Mouse (Mus musculus) kidney, embryonic 14.5 days (tissue): ENCODE measurements around the gene Esrrg. TPM values are rescaled to one million over a fixed set of nuclear protein-coding genes. Genes with fewer than 3 reads are reported as not detected.

ENCODE experiments used
- ATAC-seq: fragments of 200-750 bp; cut with Nextera tagmentation; 2 replicates; pipeline ENCODE4 v1.8.0; 2017; ENCODE audit warnings: moderate number of reproducible peaks, mild to moderate bottlenecking, moderate TSS enrichment, moderate library complexity; ENCODE audit not compliant: low FRiP score, low TSS enrichment
- H3K27ac ChIP-seq: fragments of 300-500 bp; sonication (generic); 2 replicates; pipeline ENCODE4 v1.5.1; 2014; ENCODE audit warnings: low read depth, mild to moderate bottlenecking, low read length, moderate library complexity, mixed read lengths
- H3K27me3 ChIP-seq: fragments of 300-500 bp; sonication (generic); 2 replicates; pipeline ENCODE4 v1.6.1; 2014; ENCODE audit warnings: mild to moderate bottlenecking, low read length; ENCODE audit not compliant: control insufficient read depth, insufficient read depth
- H3K36me3 ChIP-seq: fragments of 300-500 bp; sonication (generic); 2 replicates; pipeline ENCODE4 v1.6.1; 2014; ENCODE audit warnings: low read length, mixed read lengths; ENCODE audit not compliant: control insufficient read depth, insufficient read depth
- H3K4me1 ChIP-seq: fragments of 300-500 bp; sonication (generic); 2 replicates; pipeline ENCODE4 v1.6.1; 2014; ENCODE audit warnings: low read length, mixed read lengths; ENCODE audit not compliant: control insufficient read depth, insufficient read depth
- H3K4me2 ChIP-seq: fragments of 300-500 bp; sonication (generic); replicated peaks from 2 replicates; pipeline ENCODE4 v1.6.1; 2014; ENCODE audit warnings: low read depth, mild to moderate bottlenecking, low read length
- H3K4me3 ChIP-seq: fragments of 300-500 bp; sonication (generic); 2 replicates; pipeline ENCODE4 v1.5.1; 2014; ENCODE audit warnings: mild to moderate bottlenecking, low read length
- H3K9ac ChIP-seq: fragments of 300-500 bp; sonication (generic); 2 replicates; pipeline ENCODE4 v1.6.1; 2014; ENCODE audit warnings: low read depth, mild to moderate bottlenecking, low read length, moderate library complexity
- H3K9me3 ChIP-seq: fragments of 300-500 bp; sonication (generic); 2 replicates; pipeline ENCODE4 v1.6.1; 2016; ENCODE audit warnings: low read length; ENCODE audit not compliant: control insufficient read depth
- WGBS: fragments of 180-500 bp; shearing (Covaris S2); extraction: QIAGEN DNeasy Blood & Tissue Kit; methylation state at CpG from one replicate; pipeline ENCODE4 v1.1.7; 2014; 5-methylcytosine and 5-hydroxymethylcytosine counted together
- polyA plus RNA-seq: library from polyadenylated mRNA; unstranded; fragments of >200 nt; fragmentation: Nextera tagmentation; extraction: Ambion mirVana; gene quantifications from 2 replicates; pipeline ENCODE4 v1.2.1, GENCODE M21; 2014

The Esrrg gene
- polyA plus RNA-seq, 1 experiment from 2014 or later = 21.5 TPM

DNA sequence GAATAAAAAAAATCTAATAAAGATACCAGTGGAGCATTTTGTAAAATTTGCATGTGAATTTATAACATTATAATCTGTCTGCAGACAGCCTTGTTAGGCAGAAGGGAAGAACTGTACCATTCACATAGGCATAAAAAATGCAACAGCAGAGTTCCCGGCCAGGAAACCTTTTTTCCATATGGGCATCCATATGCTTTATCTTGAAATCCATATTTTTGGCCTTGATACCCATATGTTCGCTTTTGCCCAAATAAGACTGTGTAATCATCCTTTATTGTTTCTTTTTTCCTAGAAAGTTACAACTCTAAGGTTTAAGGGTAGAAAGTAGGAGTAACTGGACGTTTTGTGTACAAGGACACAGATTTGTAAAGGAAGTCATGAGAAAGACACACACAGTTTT is 226.0 kb downstream of the Esrrg start:
- Histone ChIP-seq H3K9me3 (no peaks in the 10 kb centered on the region), H3K9ac (no peak overlapping the region), H3K36me3 (no peaks in the 10 kb centered on the region), H3K27ac (no peak overlapping the region), H3K4me2 (no peak overlapping the region), H3K4me1 (no peaks in the 10 kb centered on the region), H3K4me3 (no peak overlapping the region), H3K27me3 (no peaks in the 10 kb centered on the region)
- no peak for ATAC-seq
- 94% methylated on average over 3 of the region's 3 CpGs for WGBS

DNA sequence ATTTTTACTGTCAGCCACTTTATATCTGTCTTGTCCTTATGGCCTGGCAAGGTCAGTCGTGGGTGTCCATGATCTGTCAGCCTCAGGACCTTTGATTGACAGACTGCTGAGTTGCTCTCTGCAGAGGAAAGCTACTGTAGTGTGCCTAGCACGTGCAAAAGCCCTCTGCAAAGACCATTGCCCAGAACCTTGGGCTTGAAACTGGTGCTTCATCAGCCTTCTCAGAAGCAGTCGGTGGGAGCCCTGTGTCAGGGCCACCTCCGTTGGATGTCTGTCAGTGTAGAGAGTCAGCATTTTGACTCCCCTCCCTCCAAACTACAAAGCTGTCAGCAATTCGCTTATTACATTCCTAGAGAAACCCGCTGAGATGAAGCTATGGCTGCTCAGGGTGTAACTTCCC is 227.8 kb downstream of the Esrrg start:
- Histone ChIP-seq H3K27ac (no peak overlapping the region), H3K4me1 (no peaks in the 10 kb centered on the region), H3K36me3 (no peaks in the 10 kb centered on the region), H3K9me3 (no peaks in the 10 kb centered on the region), H3K4me2 (no peak overlapping the region), H3K27me3 (no peaks in the 10 kb centered on the region), H3K9ac (no peak overlapping the region), H3K4me3 (no peak overlapping the region)
- ATAC-seq = no peak
- whole genome bisulfite sequencing = 39% methylated on average over 6 of the region's 6 CpGs

DNA sequence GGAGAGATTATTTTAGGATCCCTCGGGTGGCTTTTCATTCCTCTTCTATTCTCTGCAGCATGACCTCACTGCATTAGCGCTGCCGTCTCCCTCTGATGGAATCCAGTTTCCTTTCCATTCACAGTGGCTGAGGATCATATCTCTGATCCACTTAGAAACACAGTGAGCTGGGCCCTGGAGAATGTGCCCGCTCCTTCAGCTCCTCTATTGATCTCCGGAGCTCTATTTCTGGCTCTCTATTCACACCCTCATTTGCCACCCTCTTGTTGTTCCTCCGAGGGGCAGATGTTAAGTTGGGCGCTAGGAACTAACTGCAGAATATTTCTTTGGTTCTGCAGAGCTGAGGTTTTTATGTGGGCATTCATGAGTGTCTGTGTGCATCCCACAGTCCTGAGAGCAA is 228.3 kb downstream of the Esrrg start:
- Histone ChIP-seq H3K36me3 (no peaks in the 10 kb centered on the region), H3K27ac (no peak overlapping the region), H3K4me2 (no peak overlapping the region), H3K27me3 (no peaks in the 10 kb centered on the region), H3K4me1 (no peaks in the 10 kb centered on the region), H3K9me3 (no peaks in the 10 kb centered on the region), H3K9ac (no peak overlapping the region), H3K4me3 (no peak overlapping the region)
- no peak for ATAC-seq
- 15% methylated on average over 7 of the region's 7 CpGs for WGBS

DNA sequence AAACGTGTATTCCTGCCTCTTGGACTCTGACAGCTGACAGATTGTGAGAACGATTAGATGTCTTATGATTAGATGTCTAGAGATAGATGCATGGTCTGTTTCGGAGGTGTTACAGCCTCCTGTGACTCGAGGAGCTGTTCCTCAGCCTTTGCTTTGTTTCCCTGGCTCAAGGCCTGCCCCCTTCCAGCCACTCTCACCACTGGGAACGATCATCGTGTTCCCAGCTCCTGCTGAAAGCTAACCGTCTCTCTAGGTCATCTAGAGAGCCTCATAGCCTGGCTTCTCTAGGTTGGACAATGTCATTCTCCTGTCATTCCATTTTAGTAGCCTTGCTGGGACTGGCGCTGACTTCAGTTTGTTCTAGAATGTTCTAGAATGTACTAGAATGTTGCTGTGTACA is 233.0 kb downstream of the Esrrg start:
- H3K4me3 ChIP-seq = no peak overlapping the region
- H3K27me3 ChIP-seq = no peaks in the 10 kb centered on the region
- H3K36me3 ChIP-seq = no peaks in the 10 kb centered on the region
- H3K4me2 ChIP-seq = no peak overlapping the region
- no peak overlapping the region for H3K27ac ChIP-seq
- peaks cover 6% of the 10 kb centered on the region; the same call in 1 of the 2 replicates for H3K4me1 ChIP-seq
- H3K9ac ChIP-seq = no peak overlapping the region
- ATAC-seq = no peak
- no peaks in the 10 kb centered on the region for H3K9me3 ChIP-seq
- WGBS = 77% methylated on average over 8 of the region's 8 CpGs

DNA sequence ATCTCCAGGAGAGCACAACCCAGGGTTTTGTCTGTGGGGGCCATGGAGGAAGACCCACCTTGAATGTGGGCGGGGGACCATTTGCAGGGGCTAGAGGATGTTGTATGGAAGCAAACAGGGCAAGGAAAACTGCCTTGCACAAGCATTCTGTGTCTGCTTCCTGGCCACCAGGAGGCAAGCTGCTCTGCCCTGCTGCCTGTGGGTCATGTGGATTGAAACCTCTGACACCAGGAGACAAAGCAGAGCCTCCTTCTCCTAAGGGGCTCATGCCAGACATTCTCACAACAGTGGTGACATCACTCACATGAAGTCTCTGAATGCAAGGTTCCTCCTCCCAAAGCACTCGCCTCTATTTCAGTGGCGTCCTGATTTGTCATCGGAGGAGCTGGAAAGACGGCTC is 234.1 kb downstream of the Esrrg start:
- ATAC-seq = no peak
- 93% methylated on average over 5 of the region's 5 CpGs for WGBS
- Histone ChIP-seq H3K9me3 (no peaks in the 10 kb centered on the region), H3K4me3 (no peak overlapping the region), H3K9ac (no peak overlapping the region), H3K4me1 (peaks cover 6% of the 10 kb centered on the region; the same call in 1 of the 2 replicates), H3K27ac (no peak overlapping the region), H3K36me3 (no peaks in the 10 kb centered on the region), H3K4me2 (no peak overlapping the region), H3K27me3 (no peaks in the 10 kb centered on the region)

DNA sequence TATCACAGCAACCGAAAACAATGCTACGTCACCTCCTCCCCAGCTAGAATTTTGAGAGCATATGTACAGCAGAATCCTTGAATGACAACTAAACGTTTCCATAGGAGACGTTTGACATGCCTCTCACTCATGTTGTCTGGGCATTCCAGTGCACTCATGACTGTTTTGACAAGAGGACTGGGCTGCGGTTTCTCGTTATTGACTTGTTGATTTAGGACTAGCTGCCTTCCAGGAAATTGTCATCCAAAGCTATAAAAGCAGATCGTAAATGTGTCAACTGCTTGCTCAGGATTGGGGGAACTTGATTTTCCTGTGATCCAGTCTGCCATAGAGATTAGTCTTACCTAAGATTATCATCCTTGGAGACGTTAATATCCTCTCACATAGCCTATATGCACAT is 245.6 kb downstream of the Esrrg start:
- H3K9ac ChIP-seq = no peak overlapping the region
- H3K27ac ChIP-seq = no peak overlapping the region
- no peaks in the 10 kb centered on the region for H3K4me1 ChIP-seq
- H3K4me2 ChIP-seq = no peak overlapping the region
- no peak overlapping the region for H3K4me3 ChIP-seq
- WGBS = 27% methylated on average over 8 of the region's 8 CpGs
- H3K27me3 ChIP-seq = no peaks in the 10 kb centered on the region
- H3K9me3 ChIP-seq = no peaks in the 10 kb centered on the region
- no peak for ATAC-seq
- no peaks in the 10 kb centered on the region for H3K36me3 ChIP-seq

DNA sequence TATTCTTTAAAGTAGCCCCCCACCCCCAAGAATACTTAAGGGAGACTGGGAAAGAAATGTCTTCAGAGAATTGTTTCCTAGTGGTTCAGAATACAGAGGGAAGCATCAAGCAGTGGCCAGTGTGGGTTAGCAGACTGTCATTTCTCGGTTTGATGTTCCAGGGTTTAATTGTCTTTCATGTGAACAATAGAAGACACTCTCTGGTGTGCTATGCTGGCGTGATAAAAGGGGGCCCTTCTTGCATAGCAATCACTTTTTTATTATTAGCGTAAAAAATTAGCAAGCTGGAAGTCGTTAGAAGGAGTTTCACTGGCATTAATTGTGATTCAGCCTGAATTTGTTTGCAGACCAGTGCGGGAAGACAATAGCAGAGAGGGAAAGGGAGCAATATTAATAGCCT is 253.7 kb downstream of the Esrrg start:
- ATAC-seq = no peak
- no peaks in the 10 kb centered on the region for H3K27me3 ChIP-seq
- no peak overlapping the region for H3K27ac ChIP-seq
- 67% methylated on average over 5 of the region's 5 CpGs for WGBS
- no peak overlapping the region for H3K4me3 ChIP-seq
- no peaks in the 10 kb centered on the region for H3K36me3 ChIP-seq
- no peaks in the 10 kb centered on the region for H3K4me1 ChIP-seq
- no peak overlapping the region for H3K4me2 ChIP-seq
- no peaks in the 10 kb centered on the region for H3K9me3 ChIP-seq
- H3K9ac ChIP-seq = no peak overlapping the region

DNA sequence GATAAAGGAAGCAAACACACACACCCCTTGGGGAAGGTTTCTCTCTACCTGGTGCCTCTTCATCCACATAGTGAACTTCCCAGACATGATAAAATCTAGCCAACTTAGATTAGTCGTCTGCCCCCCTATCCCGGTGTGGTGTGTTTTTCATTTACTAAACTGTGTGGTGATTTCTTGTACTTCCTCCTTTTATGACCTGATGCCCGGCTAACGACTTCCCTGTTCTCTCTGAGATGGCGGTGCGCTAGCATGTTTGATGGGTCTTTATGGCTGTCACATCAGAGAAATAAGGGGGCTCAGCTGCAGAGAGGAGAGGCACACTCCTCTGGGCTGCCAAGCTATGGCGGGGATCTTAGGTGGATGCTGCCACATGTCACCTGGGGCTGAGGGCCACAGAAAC is 259.8 kb downstream of the Esrrg start:
- Histone ChIP-seq H3K4me2 (no peak overlapping the region), H3K36me3 (no peaks in the 10 kb centered on the region), H3K4me3 (no peak overlapping the region), H3K27me3 (no peaks in the 10 kb centered on the region), H3K27ac (no peak overlapping the region), H3K9me3 (no peaks in the 10 kb centered on the region), H3K4me1 (no peaks in the 10 kb centered on the region), H3K9ac (no peak overlapping the region)
- WGBS = 56% methylated on average over 7 of the region's 7 CpGs
- no peak for ATAC-seq

DNA sequence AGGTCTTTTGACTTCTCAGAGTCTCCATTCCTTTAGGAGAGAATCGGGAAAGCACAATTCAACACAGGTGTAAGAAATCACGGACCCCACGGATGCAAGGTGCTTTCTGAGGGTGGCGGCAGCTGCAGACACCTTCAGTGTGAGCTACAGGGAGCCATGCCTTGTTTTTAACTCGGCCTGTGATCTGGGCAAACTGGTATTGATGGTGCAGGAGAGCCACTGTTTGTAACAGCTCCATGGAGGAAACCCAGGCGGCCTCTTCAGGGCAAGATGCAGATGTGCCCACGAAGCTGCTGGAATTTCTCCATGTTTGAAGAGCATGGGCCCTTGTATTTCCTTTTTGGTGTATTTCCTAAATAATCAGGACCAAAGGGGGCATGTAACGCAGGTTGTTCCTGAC is 263.6 kb downstream of the Esrrg start:
- Histone ChIP-seq H3K4me1 (no peaks in the 10 kb centered on the region), H3K4me3 (no peak overlapping the region), H3K27ac (no peak overlapping the region), H3K9me3 (no peaks in the 10 kb centered on the region), H3K27me3 (no peaks in the 10 kb centered on the region), H3K9ac (no peak overlapping the region), H3K4me2 (no peak overlapping the region), H3K36me3 (no peaks in the 10 kb centered on the region)
- WGBS = 68% methylated on average over 8 of the region's 8 CpGs
- ATAC-seq = no peak

DNA sequence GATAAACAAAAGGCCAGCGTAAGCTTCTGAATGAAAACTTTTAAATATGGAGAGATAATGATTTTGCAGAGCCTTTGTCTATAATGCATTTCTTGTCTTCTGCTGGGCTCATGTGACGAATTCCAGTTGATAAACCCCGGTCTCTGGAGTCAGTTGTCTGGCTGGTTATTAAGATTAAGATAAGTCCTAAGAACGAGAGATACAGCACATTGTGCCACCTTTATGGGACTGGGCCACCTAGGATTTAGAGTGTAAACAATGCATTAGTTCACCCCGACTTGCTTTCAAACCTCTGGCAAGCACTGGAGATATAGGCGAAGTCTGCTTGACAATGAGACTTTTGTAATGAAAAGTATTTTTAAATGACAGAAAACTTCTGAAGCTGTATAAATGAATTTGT is 264.2 kb downstream of the Esrrg start:
- Histone ChIP-seq H3K9me3 (no peaks in the 10 kb centered on the region), H3K9ac (no peak overlapping the region), H3K27me3 (no peaks in the 10 kb centered on the region), H3K27ac (no peak overlapping the region), H3K4me3 (no peak overlapping the region), H3K4me2 (no peak overlapping the region), H3K4me1 (no peaks in the 10 kb centered on the region), H3K36me3 (no peaks in the 10 kb centered on the region)
- ATAC-seq = no peak
- WGBS = 68% methylated on average over 6 of the region's 6 CpGs
